Mouse (Mus musculus) stomach, postnatal 0 days (tissue): ENCODE results near the gene Rpl38.

Source experiments
- CTCF ChIP-seq: IDR thresholded peaks from 2 replicates; pipeline ENCODE4 v1.5.1; 2016; ENCODE audit warnings: antibody characterized with exemption, low read depth, mild to moderate bottlenecking, moderate library complexity
- EP300 ChIP-seq: optimal IDR thresholded peaks from 2 replicates; pipeline ENCODE3; 2016; ENCODE audit warnings: antibody characterized with exemption

DNA sequence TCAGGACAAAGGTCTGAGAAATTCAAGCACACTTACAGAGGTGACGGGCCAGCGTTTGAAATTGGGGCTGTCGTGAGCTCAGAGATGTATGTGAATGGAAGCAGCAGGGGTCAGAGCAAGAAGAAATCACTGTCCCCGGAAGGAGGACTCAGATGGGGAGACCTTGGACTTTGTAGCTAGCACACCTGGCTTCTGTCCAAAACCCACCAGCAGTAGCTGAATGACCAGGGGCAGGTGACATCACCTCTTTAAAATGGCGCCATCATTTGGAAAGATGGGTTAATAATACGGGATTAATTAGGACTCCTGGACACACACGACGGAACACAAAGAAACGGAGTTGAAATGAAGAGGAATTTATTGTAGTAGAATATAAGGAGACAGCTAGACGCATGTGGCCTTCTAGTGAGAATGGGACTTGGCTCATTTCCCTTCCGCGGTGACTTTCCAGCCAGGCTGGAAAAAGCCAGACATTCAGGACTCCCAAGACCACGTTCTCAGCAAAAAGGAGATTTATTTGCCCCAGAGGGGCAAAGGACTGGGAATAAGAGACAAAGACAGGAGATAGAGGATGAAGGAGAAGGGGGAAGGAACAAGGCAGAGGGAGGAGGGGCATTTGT is 42.1 kb upstream of the Rpl38 start:
- TF ChIP-seq CTCF (no peak), EP300 (no peak)
